Mouse (Mus musculus) granulocyte monocyte progenitor cell, adult 5-6 weeks (primary cell): ENCODE data around the gene Skint11. TPM values are rescaled to one million over a fixed set of nuclear protein-coding genes. Genes with fewer than 3 reads are reported as not detected.
"Not testable (repeated sequence)": the region's sequence is repeated elsewhere in the genome, so short reads cannot be mapped to it uniquely, and the experiment has no call there.

Source experiments
- ATAC-seq: replicated peaks from 2 replicates; pipeline ENCODE4 v1.8.0; 2016; ENCODE audit warnings: mild to moderate bottlenecking, moderate TSS enrichment, inconsistent platforms; ENCODE audit not compliant: poor library complexity, severe bottlenecking
- total RNA-seq, 2 experiments: library from RNA; stranded (forward) in 1 of 2; stranded (reverse) in 1 of 2; fragments of 200-712, 200-1000 nt in 1 of 2; fragments of >200 nt in 1 of 2; fragmentation: Nextera tagmentation in 1 of 2; gene quantifications; 2 replicates each; pipeline ENCODE4 v1.2.3; 2014 to 2017

Skint11 gene
- total RNA-seq (2014; fragmentation: Nextera tagmentation) (not detected in 2 replicates), total RNA-seq (2017) (not detected in 2 replicates)

DNA sequence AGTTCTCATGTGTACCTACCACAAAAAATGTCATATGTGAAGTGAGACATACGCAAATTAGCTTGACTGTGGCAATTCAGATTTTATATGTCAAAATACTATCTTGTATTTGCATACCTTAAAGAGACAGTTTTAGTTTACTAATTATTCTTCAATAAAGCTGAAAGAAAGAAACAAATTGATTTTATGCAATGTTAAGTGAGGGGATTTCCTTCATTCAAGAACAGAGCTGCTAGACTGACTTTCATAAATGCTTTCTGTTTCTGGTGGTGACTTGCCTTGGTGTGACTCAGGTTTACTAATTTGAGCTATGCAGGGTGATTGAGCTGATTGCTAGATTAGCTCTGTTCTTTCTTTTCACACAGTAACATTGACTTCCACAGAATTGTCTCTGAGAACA, at the start of gene Skint11:
TSS of gene Skint11 (plus strand) at position 301 of the 400 bp plus-strand sequence.
- no peak for ATAC-seq

DNA sequence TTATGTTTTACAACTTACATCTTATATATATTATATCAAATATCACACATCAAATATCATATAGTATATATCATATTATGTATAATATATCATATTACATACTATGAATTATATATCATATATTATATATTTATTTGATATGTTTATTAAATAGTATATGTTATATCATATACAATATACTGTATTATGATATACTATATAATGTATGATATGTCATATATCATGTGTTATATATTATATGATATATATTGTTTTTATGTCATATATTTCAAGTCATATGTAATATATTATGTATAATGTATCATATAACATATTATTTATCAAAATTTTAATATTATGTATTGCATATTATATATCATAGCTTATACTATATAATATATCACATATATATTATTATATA, 2.0 kb upstream of the Skint11 start:
- no peak for ATAC-seq

DNA sequence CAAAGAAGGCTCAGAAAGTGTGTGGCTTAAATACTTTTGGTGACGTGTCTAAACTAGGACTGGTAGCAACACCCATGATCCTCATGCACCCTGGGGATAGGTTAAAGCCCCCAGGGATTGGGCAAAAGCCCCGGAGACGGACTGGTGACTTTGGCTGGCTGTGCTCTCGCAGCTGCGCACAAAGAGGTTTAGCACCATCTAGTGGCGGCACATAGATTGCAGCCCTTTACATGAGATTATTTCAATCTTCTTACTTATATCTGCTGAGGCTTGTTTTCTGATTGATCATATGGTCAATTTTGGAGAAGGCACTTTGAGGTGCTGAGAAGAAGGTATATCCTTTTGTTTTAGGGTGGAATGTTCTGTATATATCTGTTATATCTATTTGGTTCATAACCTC, 9.7 kb downstream of the Skint11 start:
- ATAC-seq, result not testable (repeated sequence)

DNA sequence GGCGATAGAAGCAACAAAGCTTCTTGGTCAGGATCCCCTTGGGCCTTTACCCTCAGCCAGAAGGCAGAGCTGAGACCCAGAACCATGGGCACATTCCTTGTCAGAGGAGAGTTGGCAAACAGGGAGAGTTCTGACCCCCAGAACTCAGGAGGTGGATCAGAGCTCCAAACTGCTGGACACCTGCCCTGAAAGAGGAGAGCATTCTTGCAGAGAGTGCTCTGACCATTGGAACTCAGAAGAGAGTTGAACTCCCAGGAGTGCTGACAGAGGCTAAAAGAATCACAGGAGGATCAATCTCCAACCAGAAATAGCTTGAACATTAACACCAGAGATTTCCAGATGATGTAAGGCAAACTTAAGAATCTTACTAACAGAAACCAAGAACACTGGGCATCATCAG, 93.7 kb downstream of the Skint11 start:
- not testable (repeated sequence) for ATAC-seq

Other genes with a start within 250 kb of the Skint11 start
- not detected in 2 replicates for gene Skint5, start 163.9 kb upstream of the Skint11 start, total RNA-seq (2014; fragmentation: Nextera tagmentation)
- not detected in 2 replicates for gene Skint5, start 163.9 kb upstream of the Skint11 start, total RNA-seq (2017)
- gene Trabd2b, start 243.3 kb downstream of the Skint11 start, total RNA-seq (2014; fragmentation: Nextera tagmentation), result not detected in 2 replicates
- not detected in 2 replicates for gene Trabd2b, start 243.3 kb downstream of the Skint11 start, total RNA-seq (2017)